Mouse (Mus musculus): ENCODE data around the gene Cyp2c39.
"Not testable (repeated sequence)": the region's sequence is repeated elsewhere in the genome, so short reads cannot be mapped to it uniquely, and the experiment has no call there.

Gene Cyp2c39

DNA sequence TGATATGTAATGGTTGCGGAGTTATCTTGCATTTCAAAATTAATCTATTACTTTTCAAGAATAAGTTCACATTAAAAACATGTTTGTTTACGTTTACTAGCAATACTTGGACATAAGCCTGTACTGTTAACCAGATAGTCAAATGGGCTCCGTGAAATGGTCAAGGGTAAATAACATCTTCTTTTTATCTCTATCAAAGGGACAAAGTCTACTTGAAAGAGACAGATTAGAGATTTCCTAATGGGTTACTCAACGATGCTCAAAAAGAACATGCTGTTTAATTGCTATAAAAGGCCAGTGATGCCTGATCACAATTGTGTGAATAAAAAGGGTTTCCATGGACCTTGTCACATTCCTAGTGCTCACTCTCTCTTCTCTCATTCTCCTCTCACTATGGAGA lies at the start of gene Cyp2c39:
Gene Cyp2c39 (plus strand): TSS at position 329 of the 400 bp plus-strand sequence.
- no peak for DNase-seq

DNA sequence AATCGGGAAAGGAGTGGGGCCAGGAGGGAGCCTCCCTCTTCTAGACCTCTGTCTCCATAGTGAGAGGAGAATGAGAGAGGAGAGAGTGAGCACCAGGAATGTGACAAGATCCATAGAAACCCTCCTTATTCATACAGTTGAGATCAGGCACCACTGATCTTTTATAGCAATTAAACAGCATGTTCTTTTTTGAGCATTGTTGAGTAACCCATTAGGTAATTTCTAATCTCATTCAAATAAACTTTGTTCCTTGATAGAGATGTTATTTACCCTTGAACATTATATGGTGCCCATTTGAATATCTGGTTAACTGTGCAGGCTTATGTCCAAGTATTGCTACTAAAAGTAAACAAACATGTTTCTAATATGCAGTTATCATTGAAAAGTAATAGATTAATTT lies 47.7 kb upstream of the Cyp2c39 start, which contains the start of gene Cyp2c38:
Gene Cyp2c38 (minus strand): TSS at position 135 of the 400 bp plus-strand sequence.
- DNase-seq: no peak

DNA sequence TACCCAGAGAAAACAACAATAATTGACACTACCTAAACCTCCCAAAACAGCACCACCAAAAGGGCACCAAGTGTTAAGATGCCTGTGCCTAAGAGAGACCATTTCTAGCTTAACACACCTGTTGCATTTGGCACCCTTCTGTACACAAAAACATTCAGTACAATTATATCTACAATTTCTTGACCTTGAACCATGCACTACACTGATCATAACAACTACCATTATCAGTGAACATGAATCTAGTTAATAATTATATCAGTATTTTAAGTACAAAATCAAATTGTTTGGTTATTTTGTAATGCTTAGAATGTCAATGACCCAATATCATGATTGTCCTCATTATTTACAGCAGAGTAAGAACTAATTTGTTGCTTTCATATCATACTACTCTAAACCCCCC lies 46.7 kb upstream of the Cyp2c39 start:
- no peak for DNase-seq

DNA sequence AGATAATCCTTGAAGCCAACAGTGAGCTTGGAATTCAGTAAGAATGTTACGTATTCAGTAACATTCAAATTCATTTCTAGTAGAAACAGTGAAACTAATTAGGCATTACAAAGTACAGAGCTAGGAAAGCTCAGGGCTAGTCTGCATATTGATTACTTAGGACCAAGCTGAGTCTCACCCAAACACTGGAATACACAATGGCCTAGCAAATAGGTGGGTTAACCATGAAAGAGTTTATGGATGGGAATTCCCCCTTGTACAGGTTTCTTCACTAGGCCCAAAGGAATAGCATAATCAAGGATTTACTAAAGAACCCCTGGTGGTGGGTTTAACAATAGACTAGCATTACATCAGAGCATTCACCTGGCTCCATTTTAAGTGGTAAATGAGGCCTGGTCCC lies 26.7 kb upstream of the Cyp2c39 start:
- DNase-seq: not testable (repeated sequence)

DNA sequence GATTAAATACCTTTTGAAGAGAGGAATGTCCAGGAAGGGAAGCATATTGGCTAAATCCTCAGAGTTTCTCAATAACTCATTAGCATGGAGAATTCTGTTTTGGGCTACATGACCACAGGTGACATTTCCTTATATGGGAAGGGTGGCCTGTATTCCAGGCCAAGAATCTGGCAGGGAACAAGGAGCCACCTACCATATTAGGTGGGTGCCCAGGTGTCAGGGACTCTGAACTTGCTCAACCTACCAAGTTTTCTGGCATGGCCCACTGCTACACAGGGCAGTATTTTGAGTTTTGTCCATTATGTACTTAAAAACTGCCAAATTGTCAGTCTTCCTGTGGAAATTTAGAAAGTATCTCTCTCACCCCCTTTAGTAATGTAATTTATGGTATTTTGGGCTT lies 4.3 kb upstream of the Cyp2c39 start:
- no peak for DNase-seq

DNA sequence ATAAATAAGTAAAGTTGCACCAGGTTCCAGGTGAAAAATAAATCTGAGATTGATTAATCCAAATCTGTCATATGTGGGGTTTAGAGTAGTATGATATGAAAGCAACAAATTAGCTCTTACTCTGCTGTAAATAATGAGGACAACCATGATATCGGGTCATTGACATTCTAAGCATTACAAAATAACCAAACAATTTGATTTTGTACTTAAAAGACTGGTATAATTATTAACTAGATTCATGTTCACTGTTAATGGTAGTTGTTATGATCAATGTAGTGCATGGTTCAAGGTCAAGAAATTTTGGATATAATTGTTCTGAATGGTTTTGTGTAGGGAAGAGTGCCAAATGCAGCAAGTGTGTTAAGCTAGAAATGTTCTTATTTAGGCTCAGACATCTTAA lies 1.1 kb upstream of the Cyp2c39 start:
- DNase-seq: no peak
